Mouse (Mus musculus) C2C12 (cell line): ENCODE data around the gene Tspan9. TPM values are rescaled to one million over a fixed set of nuclear protein-coding genes. Genes with fewer than 3 reads are reported as not detected.

Source experiments
- H3K27me3 ChIP-seq: one replicate; pipeline ENCODE4 v1.6.1; 2011; ENCODE audit not compliant: control insufficient read depth, insufficient read depth, insufficient read length
- H3K36me3 ChIP-seq: one replicate; pipeline ENCODE4 v1.6.1; 2011; ENCODE audit not compliant: control insufficient read depth, insufficient read depth
- H3K4me3 ChIP-seq: one replicate; pipeline ENCODE4 v1.5.1; 2011; ENCODE audit warnings: mild to moderate bottlenecking, control low read depth; ENCODE audit not compliant: poor library complexity, insufficient read depth, severe bottlenecking
- H3K79me2 ChIP-seq: one replicate; pipeline ENCODE4 v1.6.1; 2011; ENCODE audit not compliant: control insufficient read depth, insufficient read depth
- H3K79me3 ChIP-seq: one replicate; pipeline ENCODE4 v1.6.1; 2011; ENCODE audit warnings: low read depth, control low read depth
- H3ac ChIP-seq: one replicate; pipeline ENCODE3; 2011; ENCODE audit warnings: low read depth; ENCODE audit not compliant: control insufficient read depth, insufficient read length
- CEBPB ChIP-seq: IDR thresholded peaks from one replicate; pipeline ENCODE4 v1.6.1; 2011; ENCODE audit warnings: low read depth, mild to moderate bottlenecking, control low read depth, moderate library complexity
- CTCF ChIP-seq: IDR thresholded peaks from one replicate; pipeline ENCODE4 v1.5.1; 2011; ENCODE audit not compliant: control insufficient read depth, insufficient read depth, insufficient read length
- FOSL1 ChIP-seq: IDR thresholded peaks from one replicate; pipeline ENCODE4 v1.8.0; 2011; ENCODE audit warnings: mild to moderate bottlenecking, low read length; ENCODE audit not compliant: poor library complexity, insufficient read depth, severe bottlenecking
- MAX ChIP-seq: IDR thresholded peaks from one replicate; pipeline ENCODE4 v1.6.1; 2011; ENCODE audit warnings: mild to moderate bottlenecking, control low read depth
- MYOD1 ChIP-seq: IDR thresholded peaks from one replicate; pipeline ENCODE4 v1.6.1; 2011; ENCODE audit warnings: low read depth; ENCODE audit not compliant: control insufficient read depth, insufficient read length
- MYOG ChIP-seq: IDR thresholded peaks from one replicate; pipeline ENCODE4 v1.6.1; 2011; ENCODE audit not compliant: control insufficient read depth, insufficient read length; ENCODE audit errors: extremely low read depth
- USF1 ChIP-seq: IDR thresholded peaks from one replicate; pipeline ENCODE4 v1.6.1; 2011; ENCODE audit warnings: low read depth, mild to moderate bottlenecking, control low read depth, moderate library complexity
- polyA plus RNA-seq: library from polyadenylated mRNA; unstranded; fragments of >200 nt; fragmentation: generic; extraction: Trizol; gene quantifications from one replicate; pipeline ENCODE4 v1.2.1, GENCODE M21; 2012; ENCODE audit warnings: missing spikeins

Tspan9 gene
- polyA plus RNA-seq, 1 experiment = 57.6 TPM

DNA sequence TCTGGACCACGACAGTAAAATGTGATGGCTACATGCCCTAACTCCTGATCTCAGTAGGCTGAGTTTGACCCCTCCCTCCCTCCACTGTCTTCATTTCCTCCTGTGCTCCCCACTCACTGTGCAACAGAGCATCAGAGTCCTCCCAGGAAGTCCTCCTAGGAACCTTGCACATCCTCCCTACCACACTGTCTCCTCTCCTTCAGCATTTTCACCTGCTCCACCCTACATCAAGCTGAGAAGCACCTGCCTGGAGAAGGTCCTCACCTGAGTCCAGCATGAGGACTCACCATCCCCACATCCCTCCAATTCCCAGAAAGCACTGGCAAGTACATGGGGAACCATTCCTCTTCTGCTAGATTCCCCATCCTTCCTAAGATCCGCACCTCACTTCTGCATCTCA, 111.8 kb downstream of the Tspan9 start:
- H3K4me3 ChIP-seq = no peak overlapping the region
- peaks cover 7% of the 10 kb centered on the region for H3K36me3 ChIP-seq
- peaks cover 11% of the 10 kb centered on the region for H3K79me3 ChIP-seq
- peaks cover 26% of the 10 kb centered on the region for H3K79me2 ChIP-seq
- no peaks in the 10 kb centered on the region for H3K27me3 ChIP-seq
- TF ChIP-seq USF1 (no peak), MYOD1 (no peak), CTCF (no peak), MYOG (no peak), FOSL1 (no peak), MAX (no peak), CEBPB (no peak)
- no peak overlapping the region for H3ac ChIP-seq

- Histone ChIP-seq H3K36me3 (peaks cover 7% of the 10 kb centered on the region), H3K4me3 (no peak overlapping the region), H3ac (no peak overlapping the region), H3K79me3 (peaks cover 11% of the 10 kb centered on the region), H3K27me3 (no peaks in the 10 kb centered on the region), H3K79me2 (peaks cover 26% of the 10 kb centered on the region)
- TF ChIP-seq MYOG (no peak), FOSL1 (no peak), CEBPB (no peak), MYOD1 (no peak), CTCF (no peak), MAX (no peak), USF1 (no peak)
Observed at GRCm38 (mm10) chr6:128031096-128031495, 112.3 kb downstream of the Tspan9 start.

GRCm38 (mm10) chr6:128030475-128030874, 112.9 kb downstream of the Tspan9 start:
- no peak for TF ChIP-seq USF1
- no peak for TF ChIP-seq FOSL1
- TF ChIP-seq CEBPB = no peak
- Histone ChIP-seq H3K79me3 (peaks cover 11% of the 10 kb centered on the region), H3K27me3 (no peaks in the 10 kb centered on the region), H3ac (no peak overlapping the region), H3K4me3 (no peak overlapping the region), H3K79me2 (peaks cover 26% of the 10 kb centered on the region), H3K36me3 (peaks cover 7% of the 10 kb centered on the region)

DNA sequence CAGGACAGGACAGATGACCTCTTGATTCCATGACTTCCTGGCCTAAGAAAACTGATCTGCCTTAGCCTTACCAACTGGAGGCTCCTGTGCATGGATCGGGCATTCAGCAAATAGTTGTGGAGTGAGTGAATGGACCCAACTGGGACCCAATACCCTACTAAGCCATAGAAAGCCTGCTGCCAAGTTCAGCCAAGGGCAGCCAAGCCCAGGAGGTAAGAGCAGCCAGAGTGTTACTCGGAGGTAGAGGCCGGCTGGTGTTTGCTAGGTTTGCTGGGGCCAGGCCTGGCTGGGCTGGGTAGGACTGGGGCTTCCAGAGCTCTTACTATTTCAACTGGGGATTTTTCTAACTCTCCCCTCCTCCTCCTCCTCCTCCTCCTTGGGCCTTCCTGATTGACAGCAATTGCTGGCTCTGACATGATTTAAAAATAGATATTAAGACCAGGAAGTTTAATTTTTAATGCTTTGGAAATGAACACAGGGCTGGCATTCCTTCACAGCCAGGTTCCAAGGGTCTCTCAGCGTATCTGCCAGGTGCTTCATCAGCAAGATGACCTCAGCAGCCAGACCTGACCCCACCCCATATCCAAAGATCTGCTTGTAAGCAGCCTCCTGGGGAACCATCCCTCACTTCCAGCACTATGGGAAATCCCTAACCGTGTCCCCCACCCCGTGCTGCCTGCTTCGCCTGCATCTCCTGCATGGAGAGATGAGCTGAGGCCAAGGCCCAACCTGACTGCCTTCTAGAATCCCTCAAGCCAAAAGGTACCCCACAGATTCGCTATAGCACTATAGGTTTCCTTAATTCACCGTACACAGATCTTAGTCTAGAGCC, 113.7 kb downstream of the Tspan9 start:
- Histone ChIP-seq H3K4me3 (no peak overlapping the region), H3K36me3 (peaks cover 7% of the 10 kb centered on the region), H3K27me3 (no peaks in the 10 kb centered on the region), H3K79me2 (peaks cover 26% of the 10 kb centered on the region), H3ac (no peak overlapping the region), H3K79me3 (peaks cover 11% of the 10 kb centered on the region)
- no peak for TF ChIP-seq CEBPB
- TF ChIP-seq USF1 = no peak
- TF ChIP-seq MYOG = no peak
- TF ChIP-seq CTCF = no peak
- no peak for TF ChIP-seq FOSL1
- no peak for TF ChIP-seq MYOD1
- no peak for TF ChIP-seq MAX

GRCm38 (mm10) chr6:128028116-128028940, 115.1 kb downstream of the Tspan9 start:
- peak; percentile 29 for TF ChIP-seq CTCF
- TF ChIP-seq CEBPB = no peak
- H3K4me3 ChIP-seq = no peak overlapping the region
- H3K36me3 ChIP-seq = peaks cover 7% of the 10 kb centered on the region
- H3K27me3 ChIP-seq = no peaks in the 10 kb centered on the region
- H3K79me2 ChIP-seq = peaks cover 19% of the 10 kb centered on the region
- peaks cover 7% of the 10 kb centered on the region for H3K79me3 ChIP-seq
- no peak overlapping the region for H3ac ChIP-seq

DNA sequence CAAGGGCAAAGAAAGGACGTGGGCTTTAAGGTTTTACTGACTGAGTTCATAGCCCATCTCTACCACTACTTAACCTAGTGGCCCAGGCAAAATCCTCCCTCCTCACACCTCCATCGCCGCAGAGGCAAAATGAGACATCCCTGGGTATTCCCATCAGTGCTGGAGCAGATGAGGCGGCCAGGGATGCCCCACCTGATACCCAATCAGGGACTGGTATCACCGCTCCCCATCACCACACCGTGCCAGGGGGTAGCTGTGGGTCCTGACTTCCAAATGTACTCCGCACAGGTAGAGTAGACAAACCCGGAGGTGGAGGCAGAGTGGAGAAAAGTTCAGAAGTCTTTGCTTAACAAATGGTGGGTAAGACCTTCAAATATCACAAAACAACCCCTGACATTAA, 117.4 kb downstream of the Tspan9 start:
- Histone ChIP-seq H3ac (no peak overlapping the region), H3K36me3 (peaks cover 7% of the 10 kb centered on the region), H3K79me2 (peaks cover 10% of the 10 kb centered on the region), H3K4me3 (no peak overlapping the region), H3K27me3 (no peaks in the 10 kb centered on the region), H3K79me3 (peaks cover 2% of the 10 kb centered on the region)
- TF ChIP-seq USF1 = no peak
- TF ChIP-seq MAX = no peak
- TF ChIP-seq CTCF = no peak
- TF ChIP-seq CEBPB = no peak
- TF ChIP-seq FOSL1 = no peak
- TF ChIP-seq MYOG = no peak
- no peak for TF ChIP-seq MYOD1
